Mouse (Mus musculus) mouse embryonic stem cell (cell line): ENCODE measurements around the gene Clybl.

Source experiments
- in situ Hi-C, 2 experiments: fragments of 300-500 bp; cut with MboI; formaldehyde crosslinking; loops; 1 replicate in 1 of 2; 3 replicates in 1 of 2; pipeline ENCODE4 v1.14.3; 2019 to 2020; ENCODE audit warnings: low sequenced_read_pairs in 2 of 2, low pct_unique_long_range_greater_than_20kb in 1 of 2, mixed read lengths in 1 of 2; ENCODE audit not compliant: unreplicated experiment in 1 of 2

Gene Clybl

GRCm38 (mm10) chr14:122426529-122427203 is 245.2 kb downstream of the Clybl start:
- in situ Hi-C loops, result no loop called here

GRCm38 (mm10) chr14:122427204-122427560 is 245.7 kb downstream of the Clybl start:
- in situ Hi-C loops, result no loop called here

GRCm38 (mm10) chr14:122427654-122428053 is 246.2 kb downstream of the Clybl start:
- in situ Hi-C loops, result no loop called here

- in situ Hi-C loops, result no loop called here
Observed at GRCm38 (mm10) chr14:122432558-122432957, 251.1 kb downstream of the Clybl start.

- in situ Hi-C loops, result no loop called here
Observed at GRCm38 (mm10) chr14:122434039-122434438, 252.5 kb downstream of the Clybl start.

GRCm38 (mm10) chr14:122436850-122437249 is 255.3 kb downstream of the Clybl start:
- in situ Hi-C loops, result no loop called here

GRCm38 (mm10) chr14:122449601-122450495 is 268.3 kb downstream of the Clybl start:
- in situ Hi-C loops, result no loop called here

GRCm38 (mm10) chr14:122450496-122451382 is 269.2 kb downstream of the Clybl start, which contains the start of gene Gm5089:
Gene Gm5089 (minus strand): TSS chr14:122451115.
- in situ Hi-C loops, result no loop called here

GRCm38 (mm10) chr14:122451551-122452145 is 270.1 kb downstream of the Clybl start:
- in situ Hi-C loops, result no loop called here
